Mouse (Mus musculus): ENCODE measurements around the gene Aunip.

Aunip gene

DNA sequence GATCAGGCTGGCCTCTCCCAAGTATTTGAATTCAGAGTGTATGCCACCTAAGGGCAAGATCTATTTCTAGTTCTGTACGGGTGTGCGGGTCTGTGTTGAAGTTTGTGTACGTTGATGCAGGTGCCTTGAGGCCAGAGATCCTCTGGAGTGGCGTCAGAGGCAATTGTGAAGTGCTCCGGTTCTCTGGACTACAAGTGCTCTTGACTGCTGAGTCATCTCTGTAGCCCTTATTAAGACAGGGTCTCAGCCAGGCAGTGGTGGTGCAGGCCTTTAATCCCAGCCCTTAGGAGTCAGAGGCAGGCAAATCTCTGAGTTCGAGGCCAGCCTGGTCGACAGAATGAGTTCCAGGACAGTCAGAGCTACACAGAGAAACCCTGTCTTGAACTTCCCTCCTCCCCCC is 4.8 kb downstream of the Aunip start:
- peak; percentile 57 for DNase-seq (ENCODE audit: low read depth)

GRCm38 (mm10) chr4:134516981-134517380 is 6.2 kb downstream of the Aunip start:
- no peak for DNase-seq (ENCODE audit: low read depth)

DNA sequence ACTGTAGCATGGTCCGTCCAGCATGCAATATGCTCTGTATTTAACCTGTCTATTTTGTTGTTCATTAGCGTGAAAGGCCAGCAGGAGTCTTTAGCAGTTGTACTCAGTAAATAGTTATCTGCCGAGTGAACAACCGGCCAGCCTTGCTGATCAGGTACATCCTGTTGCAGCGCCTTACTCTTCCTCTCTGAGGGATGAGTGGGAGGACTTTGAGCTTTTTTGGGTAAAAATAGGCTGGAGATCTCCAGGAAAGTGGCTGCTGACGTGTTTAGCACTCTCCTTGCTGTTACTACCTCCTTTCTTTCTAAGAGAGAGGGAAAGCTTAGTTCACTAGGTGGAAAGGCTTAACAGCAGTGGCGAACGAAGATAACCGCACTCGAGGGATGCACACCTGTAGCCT is 6.9 kb downstream of the Aunip start:
- DNase-seq (ENCODE audit: low read depth), result no peak

GRCm38 (mm10) chr4:134518541-134518940 is 7.7 kb downstream of the Aunip start:
- no peak for DNase-seq (ENCODE audit: low read depth)

DNA sequence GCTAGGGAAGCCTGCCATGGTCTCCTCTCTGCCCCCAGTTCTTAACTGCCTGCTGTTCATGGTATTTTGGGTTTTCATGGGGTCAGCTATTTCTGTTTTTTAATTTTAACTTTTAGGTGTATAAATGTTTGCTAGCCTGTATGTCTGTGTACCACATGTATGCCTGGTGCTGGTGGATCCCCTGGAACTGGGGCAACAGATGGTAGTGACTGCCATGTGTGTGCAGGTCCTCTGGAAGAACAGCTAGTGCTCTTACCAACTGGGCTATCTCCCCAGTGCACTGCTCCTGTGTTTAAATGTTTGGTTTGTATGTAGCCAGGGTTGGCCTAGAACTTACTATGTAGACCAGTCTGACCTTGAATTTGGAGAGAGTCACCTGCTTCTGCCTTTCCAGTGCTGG is 8.5 kb downstream of the Aunip start:
- DNase-seq (ENCODE audit: low read depth), result no peak

DNA sequence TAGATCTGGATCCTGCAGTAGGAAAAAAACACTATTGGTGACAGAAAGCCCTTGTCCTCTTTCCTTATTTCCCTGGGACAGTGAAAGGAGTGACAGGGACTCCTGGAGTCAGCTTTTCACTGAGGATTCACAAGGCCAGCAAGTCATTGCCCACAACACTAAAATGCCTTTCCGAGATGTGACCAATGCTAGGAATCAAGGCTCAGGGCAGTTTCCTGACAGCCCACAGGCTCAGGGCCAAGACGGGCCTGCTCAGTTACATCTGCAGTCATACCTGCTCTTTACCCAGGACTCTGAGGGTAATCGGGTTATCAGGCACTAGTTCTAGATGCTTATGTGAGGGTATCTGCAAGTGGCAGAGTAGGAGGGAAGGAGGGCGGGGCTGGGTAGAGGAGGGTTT is 12.6 kb downstream of the Aunip start:
- no peak for DNase-seq (ENCODE audit: low read depth)

GRCm38 (mm10) chr4:134525806-134526205 is 15.0 kb downstream of the Aunip start:
- DNase-seq (ENCODE audit: low read depth), result no peak

DNA sequence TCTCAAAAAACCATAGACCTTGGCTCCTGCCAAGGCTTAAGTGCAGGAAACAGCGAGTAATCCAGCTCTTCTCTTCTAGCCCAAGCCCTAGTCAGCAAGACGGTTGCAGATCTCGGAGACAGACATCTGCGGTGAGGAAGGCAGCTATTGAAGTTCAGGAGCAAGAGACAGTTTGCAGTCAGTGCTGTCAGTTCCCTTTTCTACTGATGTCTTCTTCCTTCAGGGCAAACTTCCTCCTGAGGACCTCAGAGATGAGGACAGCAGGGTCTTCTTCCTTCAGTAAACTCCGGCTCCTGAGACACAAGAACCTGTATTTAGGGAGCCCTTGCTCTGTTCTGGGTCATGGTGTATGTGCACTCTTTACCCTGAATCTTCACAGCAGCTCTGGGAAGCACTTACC is 15.4 kb downstream of the Aunip start:
- DNase-seq (ENCODE audit: low read depth), result no peak

DNA sequence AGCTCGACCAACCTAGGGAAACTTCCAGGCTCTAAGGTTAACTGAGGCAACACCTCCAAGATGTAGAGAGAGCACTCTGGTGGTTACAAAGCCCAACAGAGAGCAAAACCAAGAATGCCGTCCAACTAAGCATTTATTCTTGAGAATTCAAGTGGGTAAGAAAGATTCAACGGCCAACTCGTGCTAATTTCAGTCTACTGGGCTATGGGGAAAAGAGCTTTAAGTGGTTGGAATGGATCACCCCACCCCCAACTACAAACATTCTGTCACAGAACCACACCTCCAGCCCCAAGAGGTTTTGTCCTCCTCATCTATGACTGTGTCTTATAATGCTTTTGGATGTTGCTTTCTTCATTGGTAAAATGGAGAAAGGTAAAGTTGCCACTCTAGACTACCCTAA is 22.1 kb downstream of the Aunip start:
- no peak for DNase-seq (ENCODE audit: low read depth)

GRCm38 (mm10) chr4:134533421-134533820 is 22.6 kb downstream of the Aunip start:
- DNase-seq (ENCODE audit: low read depth), result no peak

DNA sequence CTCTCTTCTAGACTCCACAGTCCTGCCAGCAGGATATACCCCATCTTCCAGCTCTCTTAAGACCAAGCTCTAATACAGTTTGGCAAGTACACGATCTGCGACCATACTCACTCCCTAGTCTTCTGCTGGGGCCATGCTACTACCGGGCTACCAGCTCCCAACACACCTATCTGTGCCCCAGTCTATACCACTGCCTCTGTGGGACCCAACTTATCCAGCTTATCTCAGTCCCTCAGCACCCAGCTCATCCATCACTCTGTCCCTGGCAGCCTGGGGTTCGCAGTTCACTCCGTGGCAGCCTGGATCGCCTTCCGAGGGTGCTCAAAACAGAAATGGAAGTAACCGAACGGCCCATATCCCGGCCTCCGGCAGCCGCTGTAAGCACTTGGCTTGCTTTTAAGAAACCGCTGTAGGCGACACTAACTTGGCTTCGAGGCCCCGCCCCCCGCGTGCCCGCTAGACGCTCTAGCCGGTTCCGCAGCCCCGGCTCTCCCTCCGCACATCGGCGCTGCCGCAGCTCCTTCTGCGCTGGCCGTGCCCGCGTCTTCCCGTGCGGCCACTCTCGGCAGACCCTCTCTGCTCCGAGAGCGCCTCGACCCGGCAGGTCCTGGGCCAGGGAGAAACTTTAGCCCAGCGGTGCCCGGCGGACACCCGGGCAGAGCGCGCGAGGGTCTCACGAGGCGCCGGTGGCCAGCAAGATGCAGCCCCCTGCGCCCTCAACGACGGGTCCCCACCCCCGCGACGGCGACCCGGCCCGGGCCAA is 23.5 kb downstream of the Aunip start:
- DNase-seq (ENCODE audit: low read depth), result peak; percentile 80

- DNase-seq (ENCODE audit: low read depth), result peak; percentile 97
These were observed 24.4 kb downstream of the Aunip start, which contains the start of gene Mtfr1l for GRCm38 (mm10) chr4:134534932-134535786. Mtfr1l (minus strand) TSS chr4:134535387.

DNA sequence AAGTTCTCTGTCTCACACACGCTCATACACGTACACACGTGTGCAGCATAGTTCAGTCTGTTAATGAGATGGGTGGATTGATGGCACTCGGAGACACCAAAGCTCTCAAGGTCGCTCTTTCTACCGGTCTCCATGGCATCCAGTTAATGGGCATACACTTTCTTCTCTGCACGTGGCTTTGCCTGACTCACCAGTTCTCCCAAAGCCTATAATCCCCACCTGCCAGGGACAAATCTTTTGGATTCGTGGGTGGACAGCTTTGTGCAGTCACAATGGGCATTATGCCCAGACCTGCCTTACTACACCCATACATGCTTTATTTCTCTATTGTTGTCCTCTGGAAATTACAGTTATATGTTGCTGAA is 25.0 kb downstream of the Aunip start:
- no peak for DNase-seq (ENCODE audit: low read depth)

DNA sequence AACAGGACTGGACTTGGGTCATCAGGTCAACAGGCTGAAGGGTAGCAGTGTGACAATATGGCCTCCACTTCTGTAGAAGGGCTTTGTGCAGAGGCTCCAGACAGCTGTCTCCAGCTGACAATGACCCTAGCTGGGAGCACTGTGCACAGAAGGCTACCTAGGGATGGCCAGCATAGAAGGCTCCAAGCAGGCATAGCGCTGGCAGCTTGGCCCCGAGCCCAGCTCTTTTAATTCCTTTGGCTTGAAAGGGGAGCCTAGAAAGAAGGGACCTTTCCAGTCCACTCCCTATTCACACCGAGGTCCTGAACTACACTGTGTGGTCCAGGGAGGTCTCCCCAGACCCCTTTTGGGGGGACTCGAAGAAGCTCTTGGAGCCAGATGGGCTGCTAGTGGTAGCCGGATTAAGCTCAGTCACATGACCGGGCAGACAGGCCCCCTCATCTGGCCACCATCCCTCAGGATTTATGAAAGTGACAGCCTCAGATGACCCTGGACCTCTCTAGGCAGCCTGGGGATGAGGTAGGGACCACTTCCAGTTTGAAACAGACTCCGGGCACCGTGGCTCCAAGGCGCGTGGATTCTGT is 28.3 kb downstream of the Aunip start:
- DNase-seq (ENCODE audit: low read depth), result no peak

- DNase-seq (ENCODE audit: low read depth), result no peak
These were observed 31.9 kb downstream of the Aunip start for GRCm38 (mm10) chr4:134542726-134543125.

DNA sequence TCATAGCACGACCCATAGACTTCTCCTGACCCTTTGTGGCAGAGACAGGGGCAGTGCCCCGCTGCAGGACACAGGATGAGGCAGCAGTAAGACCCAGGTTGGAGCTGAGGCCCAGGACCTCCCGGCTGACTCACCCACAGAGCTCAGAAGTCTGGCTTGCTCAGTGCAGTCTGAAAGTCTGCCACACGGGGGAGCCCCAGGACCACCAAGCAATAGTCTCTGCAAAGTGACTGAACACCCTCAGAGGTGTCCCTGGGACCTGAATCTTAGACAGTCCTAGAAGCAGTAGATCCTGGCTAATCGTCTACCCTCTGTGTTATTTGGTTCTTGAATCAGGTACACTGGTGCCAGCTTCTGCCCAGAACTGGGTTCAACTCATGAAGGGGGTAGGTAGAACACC is 32.5 kb downstream of the Aunip start:
- DNase-seq (ENCODE audit: low read depth), result peak; percentile 91

- DNase-seq (ENCODE audit: low read depth), result peak; percentile 77
These were observed 36.3 kb downstream of the Aunip start for GRCm38 (mm10) chr4:134546814-134547705.

DNA sequence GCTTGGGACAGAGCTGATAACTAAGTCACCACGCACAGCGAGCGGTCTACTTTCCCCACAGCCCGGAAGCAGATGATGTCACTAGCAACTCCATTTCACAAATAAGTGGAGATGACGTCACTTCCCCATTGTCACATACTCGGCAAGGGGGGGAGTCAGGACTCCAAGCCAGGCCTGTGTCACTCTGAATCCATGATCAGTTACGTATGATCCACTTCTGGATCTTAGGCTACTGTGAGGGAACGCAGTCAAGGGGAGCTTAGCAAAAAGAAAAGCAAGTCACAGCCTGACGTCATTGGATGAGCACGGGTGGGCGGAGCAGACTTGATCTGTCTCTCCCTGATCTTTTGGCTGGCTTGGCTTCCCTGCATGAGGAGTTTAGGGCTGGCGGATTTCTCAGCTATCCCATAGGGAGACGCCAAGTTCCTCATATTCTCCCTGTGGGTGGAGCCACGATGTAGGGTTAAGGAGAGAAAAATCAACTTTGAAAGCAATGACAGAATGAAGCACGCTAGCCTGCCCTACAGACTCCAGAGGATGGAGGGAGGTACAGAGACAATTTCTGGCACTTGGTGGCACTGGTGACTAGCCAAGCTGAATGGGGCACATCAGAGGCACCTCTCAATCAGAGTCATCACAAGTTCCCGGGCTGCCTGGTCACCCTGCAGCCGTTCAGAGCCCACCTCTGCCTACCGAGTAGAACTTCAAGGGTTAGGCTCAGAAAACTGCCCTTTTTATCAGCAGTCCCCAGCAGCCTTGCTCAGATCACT is 37.6 kb downstream of the Aunip start:
- DNase-seq (ENCODE audit: low read depth), result peak; percentile 90

- DNase-seq (ENCODE audit: low read depth), result no peak
These were observed 39.1 kb downstream of the Aunip start for GRCm38 (mm10) chr4:134549899-134550298.

DNA sequence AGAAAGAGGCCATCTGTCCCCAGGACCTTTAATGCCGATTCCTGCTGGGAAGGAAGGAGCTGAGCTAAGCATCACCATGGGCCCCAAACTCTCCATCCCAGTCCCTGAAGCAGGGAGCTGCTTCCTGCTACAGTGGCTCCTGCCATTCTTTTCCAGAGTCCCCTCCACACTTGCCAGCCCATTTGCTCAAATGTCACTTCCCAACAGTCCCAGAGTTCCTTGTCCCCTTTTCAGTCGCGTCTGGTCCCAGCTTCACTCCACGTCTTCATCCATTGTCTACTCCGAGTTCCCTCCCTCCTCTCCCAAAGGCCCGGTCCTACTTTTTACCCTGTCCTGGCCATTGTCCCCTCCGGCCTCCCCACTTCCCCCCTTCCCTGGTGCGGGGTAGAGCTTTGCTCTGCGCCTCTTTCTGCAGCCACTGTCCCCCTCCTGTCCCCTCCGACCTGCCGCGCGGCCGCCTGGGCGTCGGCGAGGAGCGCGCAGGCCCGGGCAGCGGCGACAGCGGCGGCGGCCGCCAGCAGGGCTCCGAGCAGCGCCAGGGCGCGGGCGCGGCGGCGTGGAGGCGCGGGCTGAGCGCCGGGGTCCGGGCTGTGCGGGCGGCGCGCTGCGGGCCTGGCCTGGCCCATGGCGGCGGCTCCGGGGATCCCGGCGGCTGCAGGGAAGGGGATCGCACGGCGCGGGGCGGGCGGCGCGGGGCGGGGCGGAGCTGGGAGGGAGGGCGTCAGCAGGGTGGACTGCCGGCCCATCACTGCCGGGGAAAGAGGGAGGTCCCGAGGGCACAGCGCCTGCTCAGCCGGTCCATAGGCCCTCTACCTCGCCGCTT is 40.9 kb downstream of the Aunip start, which contains the start of gene Selenon:
TSS of gene Selenon (minus strand) at position 673 of the 823 bp plus-strand sequence.
- DNase-seq (ENCODE audit: low read depth), result no peak

Data from 416B (cell line).